In genomic region chr4:81505096-81505495, GRCm38 (mm10) we compare ENCODE assay signal across 14 mouse cellular contexts.
"Had no signal": no experiment of that assay in that cellular context is flagged by ENCODE, and none has a peak within 500 bp of the region (broad histone marks: within the 10 kb centered on the region; RNA-seq: fewer than 3 reads in every experiment).

No protein-coding gene starts in this region.

- H3K4me3 ChIP-seq: hindbrain, embryonic 15.5 days; limb, embryonic 10.5 days; limb, embryonic 13.5 days; liver, embryonic 15.5 days had no signal

- H3K4me2 ChIP-seq: hindbrain, embryonic 15.5 days; limb, embryonic 13.5 days; liver, embryonic 11.5 days; liver, embryonic 15.5 days; midbrain, embryonic 11.5 days had no signal

- H3K27me3 ChIP-seq: hindbrain, embryonic 15.5 days; limb, embryonic 13.5 days; liver, embryonic 15.5 days had no signal

- DNase-seq: lung, adult 2 months; lung, postnatal 14 days; lung, postnatal 4 days; midbrain, embryonic 14.5 days; thymus, adult 2 months; thymus, postnatal 14 days; thymus, postnatal 4 days had no signal

- H3K27ac ChIP-seq: hindbrain, embryonic 15.5 days; limb, embryonic 10.5 days; limb, embryonic 13.5 days; liver, embryonic 15.5 days; stomach, postnatal 0 days had no signal

- H3K36me3 ChIP-seq: hindbrain, embryonic 15.5 days; limb, embryonic 10.5 days; limb, embryonic 13.5 days; liver, embryonic 15.5 days had no signal

- H3K9me3 ChIP-seq: hindbrain, embryonic 15.5 days; limb, embryonic 10.5 days; limb, embryonic 13.5 days; liver, embryonic 15.5 days had no signal

- H3K9ac ChIP-seq: hindbrain, embryonic 15.5 days; limb, embryonic 13.5 days; liver, embryonic 15.5 days had no signal

- H3K4me1 ChIP-seq: hindbrain, embryonic 15.5 days; liver, embryonic 15.5 days had no signal
